Mouse (Mus musculus): ENCODE results near the gene Sh3rf1. TPM values are rescaled to one million over a fixed set of nuclear protein-coding genes. Genes with fewer than 3 reads are reported as not detected.
A peak's percentile ranks its signal among the peaks of the same experiment; 100 is the strongest.

Gene Sh3rf1
- polyA plus RNA-seq, 1 experiment = 19.4 TPM

DNA sequence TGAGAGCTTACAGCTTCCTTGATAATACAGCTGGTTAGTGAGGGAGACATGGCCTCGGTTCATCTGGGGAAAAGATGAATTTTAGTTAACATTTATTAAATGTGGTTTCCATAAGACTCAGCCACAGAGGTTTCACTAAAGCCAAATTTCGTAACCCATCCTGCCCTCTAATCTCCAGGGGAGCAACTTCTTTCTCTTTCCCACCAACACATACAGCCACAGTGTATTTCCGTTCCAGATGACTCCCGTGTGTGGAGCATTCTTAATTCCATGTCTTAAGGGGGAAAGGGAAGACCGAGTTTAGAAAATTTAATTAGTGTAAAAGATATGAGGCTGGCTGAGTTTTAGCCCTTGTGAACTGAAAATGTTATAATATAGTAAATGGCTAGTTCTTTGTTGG lies 131.8 kb downstream of the Sh3rf1 start:
- no peak for DNase-seq (ENCODE audit: extremely low spot score in 1 of 2, low spot score in 1 of 2)

DNA sequence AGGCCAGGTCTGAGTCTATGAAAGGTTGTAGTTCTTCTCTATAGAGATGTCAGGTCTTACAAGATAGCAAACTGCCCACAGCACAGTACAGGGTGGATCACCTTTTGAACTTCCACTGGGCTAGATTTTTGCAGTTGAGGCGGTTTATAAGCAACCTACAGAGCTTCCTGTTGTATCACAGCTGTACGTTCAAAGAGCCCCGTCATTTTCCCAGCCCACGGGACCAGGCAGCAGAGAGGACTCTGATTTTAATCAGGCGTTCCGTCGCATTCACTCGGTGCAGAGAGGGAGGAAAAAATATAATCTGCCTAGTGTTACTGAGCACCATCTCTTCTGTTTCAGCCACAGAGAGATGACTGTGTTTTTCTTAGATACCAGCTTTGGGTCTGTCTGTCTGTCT lies 135.3 kb downstream of the Sh3rf1 start:
- peak in 1 of 2 experiments; percentile 31 for DNase-seq (ENCODE audit: extremely low spot score in 1 of 2, low spot score in 1 of 2)

DNA sequence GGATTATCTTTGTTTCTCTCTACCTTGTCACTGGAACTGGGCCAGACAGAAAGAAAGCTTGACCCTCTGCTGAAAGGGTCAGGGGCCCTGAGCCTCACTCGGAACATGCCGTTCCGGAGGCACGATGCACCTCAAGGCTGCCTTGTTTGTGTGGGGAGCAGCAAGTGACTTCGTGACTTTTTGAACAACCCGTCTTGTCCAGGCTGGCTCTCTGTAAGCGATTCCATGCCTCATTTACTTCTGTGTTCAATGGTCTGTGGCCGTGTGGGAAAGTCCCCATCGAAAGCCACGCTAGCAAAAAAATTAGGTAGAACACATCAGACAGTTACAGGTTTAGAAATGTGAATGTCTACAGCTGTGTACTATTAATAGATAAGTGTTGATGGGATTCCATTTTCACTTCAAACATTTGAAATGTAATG lies 136.2 kb downstream of the Sh3rf1 start:
- DNase-seq (ENCODE audit: extremely low spot score in 1 of 2, low spot score in 1 of 2) = no peak

DNA sequence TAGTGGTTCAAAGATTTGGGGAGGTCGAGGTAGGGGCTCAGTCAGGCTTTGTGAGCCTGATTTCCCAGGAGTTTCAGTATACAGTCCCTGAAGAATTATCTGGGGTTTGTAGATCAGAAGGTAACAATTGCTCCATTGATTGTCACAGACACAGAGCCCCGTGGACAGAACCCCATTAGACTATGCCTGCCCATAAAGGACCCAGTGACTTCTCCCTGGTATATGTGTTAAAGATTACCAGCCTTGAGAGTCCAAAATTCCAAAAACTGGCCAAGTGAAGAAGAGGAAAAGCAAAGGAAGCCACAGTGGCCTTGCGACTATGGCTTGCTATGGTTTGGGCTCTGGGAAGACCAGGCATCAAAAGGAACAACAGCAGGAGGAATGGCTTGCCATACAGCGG lies 136.7 kb downstream of the Sh3rf1 start:
- DNase-seq (ENCODE audit: extremely low spot score in 1 of 2, low spot score in 1 of 2) = no peak

DNA sequence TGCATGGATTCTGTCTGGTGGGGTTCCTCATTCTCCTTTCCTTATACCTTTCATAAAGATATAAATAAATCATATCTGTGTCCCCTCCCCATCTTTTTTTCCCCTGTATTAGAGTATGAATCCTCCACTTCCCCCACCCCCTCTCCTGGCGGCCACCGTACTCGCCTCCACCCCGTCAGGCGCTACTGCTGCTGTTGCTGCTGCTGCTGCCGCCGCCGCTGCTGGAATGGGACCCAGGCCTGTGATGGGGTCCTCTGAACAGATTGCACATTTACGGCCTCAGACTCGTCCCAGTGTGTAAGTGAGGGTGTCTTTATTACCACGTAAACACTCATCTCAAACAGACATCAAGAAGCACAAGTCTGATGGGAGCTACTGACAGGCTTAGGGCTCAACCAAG lies 137.8 kb downstream of the Sh3rf1 start:
- no peak for DNase-seq (ENCODE audit: extremely low spot score in 1 of 2, low spot score in 1 of 2)

DNA sequence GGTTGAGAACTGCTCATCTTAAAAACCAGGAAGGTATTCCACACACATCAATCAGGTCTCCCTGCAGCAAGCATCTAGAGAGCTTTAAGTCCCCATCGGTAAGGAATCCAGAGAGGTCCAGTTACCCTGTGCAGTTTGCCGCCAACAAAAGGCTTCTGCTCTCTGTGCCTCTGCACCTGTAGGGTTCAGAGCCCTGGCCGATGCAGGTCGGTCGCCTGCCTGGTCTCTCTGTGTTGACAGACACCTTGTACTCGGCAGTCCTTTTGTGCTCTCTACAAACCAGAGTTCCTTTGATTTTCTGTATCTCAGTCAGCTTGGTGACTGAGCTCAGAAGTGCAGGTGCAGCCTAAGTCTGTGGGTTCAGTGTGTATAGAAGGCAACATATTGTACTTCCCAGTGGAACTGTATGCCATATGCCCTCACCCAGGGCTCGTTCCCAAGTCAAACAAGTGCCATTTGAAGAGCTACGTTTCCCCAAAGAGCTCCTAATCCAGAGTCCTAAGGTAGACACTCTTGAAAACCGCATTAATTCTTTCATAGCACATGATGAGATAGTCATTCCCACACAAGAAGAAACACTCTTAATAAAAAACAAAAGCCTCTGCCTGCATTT lies 138.7 kb downstream of the Sh3rf1 start:
- DNase-seq (ENCODE audit: extremely low spot score in 1 of 2, low spot score in 1 of 2) = no peak

DNA sequence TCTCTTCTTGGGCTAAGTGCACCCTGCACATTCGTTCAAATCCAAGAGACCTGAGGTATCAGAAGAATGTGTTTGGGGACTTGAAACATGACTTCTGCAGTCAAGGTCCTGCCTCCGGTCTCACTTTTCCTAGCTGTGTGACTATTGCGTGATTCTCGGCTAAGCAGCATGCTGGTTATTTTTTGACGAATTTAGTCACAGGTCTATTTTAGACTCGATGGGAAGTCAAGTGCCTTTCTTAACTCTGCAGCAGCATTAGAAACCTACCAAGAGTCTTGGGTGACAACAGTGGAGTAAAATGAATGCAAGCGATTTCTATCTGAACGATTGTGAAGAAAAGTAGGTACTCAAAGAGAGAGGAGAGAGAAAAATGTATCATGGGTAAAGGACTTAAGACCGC lies 149.6 kb downstream of the Sh3rf1 start:
- DNase-seq (ENCODE audit: extremely low spot score in 1 of 2, low spot score in 1 of 2) = peak; percentile 31 to 58

DNA sequence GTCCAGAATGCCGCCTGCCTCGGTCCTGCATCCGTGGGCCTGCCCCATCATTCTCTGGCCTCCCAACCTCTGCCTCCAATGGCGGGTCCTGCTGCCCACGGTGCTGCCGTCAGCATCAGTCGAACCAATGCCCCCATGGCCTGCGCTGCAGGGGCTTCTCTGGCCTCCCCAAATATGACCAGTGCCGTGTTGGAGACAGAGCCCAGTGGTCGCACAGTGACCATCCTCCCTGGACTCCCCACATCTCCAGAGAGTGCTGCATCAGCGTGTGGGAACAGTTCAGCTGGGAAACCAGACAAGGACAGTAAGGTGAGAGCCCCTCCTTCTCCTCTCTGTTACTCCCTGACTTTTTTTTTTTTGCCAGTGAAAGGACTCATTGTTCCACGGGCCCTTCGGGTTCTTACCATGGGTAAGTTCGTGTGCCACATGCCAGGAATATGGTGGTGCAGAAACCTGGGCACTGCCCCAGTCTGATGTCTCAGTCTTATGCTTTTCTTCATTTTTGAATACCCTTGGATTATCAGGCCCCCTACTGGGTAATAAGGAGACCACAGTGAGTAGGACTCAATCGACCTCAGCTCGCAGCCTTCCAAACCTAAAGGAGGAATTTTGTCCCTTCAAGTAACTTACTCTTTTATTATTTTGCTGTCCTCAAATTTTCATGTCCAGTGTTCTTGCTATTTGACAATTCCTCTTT lies 150.5 kb downstream of the Sh3rf1 start:
- DNase-seq (ENCODE audit: extremely low spot score in 1 of 2, low spot score in 1 of 2) = no peak

DNA sequence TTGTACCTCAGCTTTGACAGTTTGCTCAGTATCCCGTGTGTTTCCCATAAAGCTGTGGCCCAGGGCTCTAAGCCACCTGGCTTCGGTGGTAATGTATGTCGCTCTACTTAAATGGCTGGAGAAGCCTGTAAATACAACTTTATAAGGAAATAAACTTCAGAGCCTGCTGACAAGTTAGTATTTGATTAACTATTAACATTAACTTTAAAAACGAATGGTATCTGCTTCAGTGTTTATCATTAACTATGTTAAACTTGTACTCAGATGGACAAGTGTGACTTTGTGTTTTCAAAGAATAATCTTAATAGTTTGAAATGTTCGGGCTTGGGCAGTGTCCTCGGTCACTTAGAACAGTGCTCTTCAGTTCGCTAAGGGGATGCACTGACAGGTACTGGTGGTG lies 151.5 kb downstream of the Sh3rf1 start:
- DNase-seq (ENCODE audit: extremely low spot score in 1 of 2, low spot score in 1 of 2) = no peak

DNA sequence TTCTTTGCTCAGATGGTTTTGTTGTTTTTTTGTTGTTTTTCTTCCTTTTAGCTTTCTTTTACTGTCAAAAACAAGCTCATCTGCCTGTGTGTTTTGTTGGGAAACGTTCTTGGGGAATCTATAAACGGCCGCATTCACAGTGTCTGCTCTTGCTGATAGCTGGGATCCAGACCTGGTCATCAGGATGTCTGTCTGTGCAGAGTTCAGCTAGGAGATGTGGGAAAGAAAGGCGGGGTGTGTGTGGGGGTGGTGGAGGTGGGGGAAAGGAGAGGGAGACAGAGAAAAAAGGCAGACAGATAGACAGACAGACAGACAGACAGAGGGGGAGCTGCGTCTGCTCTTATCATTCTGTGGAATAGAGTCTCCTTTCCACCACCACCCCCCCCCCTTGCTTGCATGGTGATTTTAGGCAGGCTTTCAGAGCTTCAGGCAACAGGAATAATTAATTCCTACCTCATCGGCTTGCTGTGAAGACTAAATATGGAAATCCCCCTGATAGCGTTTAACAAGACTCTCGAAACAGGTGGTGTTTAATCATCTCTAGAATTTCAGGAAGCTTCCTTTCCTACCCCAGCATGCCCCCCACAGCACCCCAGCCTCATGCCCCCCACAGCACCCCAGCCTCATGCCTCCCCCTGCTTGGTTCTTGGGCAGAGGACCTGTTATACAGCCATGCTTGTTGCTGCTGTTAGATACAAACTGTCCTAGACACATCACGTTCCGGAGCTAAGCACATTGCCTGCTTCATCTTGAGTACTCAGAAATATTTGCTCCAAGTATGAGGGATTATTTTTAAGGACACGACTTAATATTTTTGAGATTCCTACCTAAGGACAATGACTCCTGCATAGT lies 155.4 kb downstream of the Sh3rf1 start:
- DNase-seq (ENCODE audit: extremely low spot score in 1 of 2, low spot score in 1 of 2) = no peak

DNA sequence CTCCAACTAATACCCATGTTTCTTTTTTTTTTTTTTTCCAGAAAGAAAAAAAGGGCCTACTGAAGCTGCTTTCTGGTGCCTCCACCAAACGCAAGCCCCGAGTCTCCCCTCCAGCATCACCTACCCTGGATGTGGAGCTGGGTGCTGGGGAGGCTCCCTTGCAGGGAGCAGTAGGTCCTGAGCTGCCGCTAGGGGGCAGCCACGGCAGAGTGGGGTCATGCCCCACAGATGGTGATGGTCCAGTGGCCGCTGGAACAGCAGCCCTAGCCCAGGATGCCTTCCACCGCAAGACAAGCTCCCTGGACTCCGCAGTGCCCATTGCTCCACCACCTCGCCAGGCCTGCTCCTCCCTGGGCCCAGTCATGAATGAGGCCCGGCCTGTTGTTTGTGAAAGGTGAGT lies 160.9 kb downstream of the Sh3rf1 start:
- no peak for DNase-seq (ENCODE audit: extremely low spot score in 1 of 2, low spot score in 1 of 2)

DNA sequence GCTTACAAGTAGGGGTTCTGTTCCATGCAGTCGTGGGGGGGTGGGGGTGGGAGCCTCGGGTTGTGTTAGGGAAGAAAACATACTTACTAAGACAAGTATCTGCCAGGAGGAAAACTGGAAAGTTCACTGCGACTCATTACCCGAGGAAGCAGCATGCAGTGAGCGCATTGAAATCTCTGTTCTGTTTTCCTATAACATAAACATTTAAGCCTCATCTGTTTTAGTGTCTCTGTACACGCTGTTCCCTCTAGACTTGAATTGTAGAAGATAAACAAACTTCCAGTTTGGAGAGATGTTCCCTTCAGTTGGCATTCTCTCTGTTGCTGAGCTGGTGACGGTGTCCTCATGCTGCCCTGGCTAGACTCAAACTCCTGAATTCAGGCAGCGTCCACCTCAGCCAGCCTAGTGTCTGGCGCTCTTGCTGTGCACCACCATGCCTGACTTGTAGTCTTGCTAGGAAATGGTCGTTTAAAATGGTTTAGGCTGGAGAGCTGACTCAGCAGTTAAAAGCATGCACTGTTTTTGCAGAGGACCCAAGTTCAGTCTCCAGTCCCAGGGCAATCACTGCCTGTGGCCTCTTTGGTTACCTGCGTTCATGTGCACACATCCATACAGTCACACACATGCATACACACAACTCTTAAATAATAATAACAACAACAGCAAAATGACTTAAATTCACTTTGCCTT lies 162.0 kb downstream of the Sh3rf1 start:
- no peak for DNase-seq (ENCODE audit: extremely low spot score in 1 of 2, low spot score in 1 of 2)

DNA sequence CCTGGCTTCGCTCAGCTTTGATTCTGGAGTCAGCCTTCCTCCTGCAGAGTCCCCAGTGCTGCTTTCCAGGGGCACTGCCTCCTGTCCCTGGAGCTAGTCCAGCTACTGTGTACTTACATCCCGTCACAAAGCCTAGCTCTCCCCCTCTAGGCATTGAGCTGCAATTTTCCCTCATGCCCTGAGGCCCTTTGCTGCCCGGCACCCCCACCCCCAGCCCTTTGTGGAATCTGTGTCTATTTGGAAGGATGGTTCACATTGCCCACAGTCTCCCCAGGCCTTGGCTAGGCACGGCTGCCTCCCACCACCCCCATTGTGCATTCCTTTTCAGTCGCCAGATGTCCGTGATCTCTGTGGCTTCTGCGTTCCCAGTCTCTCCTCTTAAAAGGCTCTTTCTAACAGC lies 163.0 kb downstream of the Sh3rf1 start:
- DNase-seq (ENCODE audit: extremely low spot score in 1 of 2, low spot score in 1 of 2) = peak in 1 of 2 experiments; percentile 34

DNA sequence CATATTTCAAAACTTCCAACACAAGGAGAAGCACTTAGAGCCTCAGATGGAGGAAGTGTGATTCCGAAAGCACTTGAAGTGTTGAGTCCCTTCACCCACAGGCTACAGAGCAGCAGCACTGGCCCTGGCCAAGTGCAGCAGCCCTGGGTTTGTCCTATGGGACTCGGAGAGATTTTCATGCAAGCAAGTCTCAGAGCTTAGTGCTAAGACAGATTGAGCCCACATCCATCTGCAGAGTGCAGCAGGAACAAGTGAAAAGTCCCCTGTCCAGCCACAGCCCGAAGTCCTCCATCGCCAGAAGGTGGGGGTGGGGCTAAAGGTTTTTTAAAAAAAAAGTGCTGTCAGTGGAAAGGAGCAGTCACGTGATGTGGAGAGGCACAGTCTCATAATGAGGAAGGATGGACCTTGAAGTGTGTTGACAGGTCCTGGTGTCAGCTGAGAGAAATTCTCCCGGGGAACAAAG lies 163.9 kb downstream of the Sh3rf1 start:
- no peak for DNase-seq (ENCODE audit: extremely low spot score in 1 of 2, low spot score in 1 of 2)

DNA sequence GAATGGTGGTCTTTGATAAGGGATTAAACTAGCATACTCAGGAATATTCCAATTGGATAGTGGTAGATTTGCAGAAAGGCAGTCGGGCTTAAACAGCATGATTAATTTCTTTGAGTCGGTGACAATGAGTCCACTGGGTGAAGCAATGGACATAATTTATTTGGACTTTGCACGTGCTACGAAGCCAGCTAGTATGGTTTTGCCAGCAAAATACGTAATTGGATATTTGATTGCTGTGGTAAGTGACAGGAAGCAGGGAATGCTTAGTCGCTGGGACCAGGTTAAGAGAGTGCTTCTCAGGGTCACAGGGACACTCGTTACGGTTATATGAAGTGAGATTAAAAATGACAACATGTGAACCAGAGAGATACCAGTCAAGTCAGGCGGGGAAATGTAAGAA lies 164.7 kb downstream of the Sh3rf1 start:
- DNase-seq (ENCODE audit: extremely low spot score in 1 of 2, low spot score in 1 of 2) = no peak

DNA sequence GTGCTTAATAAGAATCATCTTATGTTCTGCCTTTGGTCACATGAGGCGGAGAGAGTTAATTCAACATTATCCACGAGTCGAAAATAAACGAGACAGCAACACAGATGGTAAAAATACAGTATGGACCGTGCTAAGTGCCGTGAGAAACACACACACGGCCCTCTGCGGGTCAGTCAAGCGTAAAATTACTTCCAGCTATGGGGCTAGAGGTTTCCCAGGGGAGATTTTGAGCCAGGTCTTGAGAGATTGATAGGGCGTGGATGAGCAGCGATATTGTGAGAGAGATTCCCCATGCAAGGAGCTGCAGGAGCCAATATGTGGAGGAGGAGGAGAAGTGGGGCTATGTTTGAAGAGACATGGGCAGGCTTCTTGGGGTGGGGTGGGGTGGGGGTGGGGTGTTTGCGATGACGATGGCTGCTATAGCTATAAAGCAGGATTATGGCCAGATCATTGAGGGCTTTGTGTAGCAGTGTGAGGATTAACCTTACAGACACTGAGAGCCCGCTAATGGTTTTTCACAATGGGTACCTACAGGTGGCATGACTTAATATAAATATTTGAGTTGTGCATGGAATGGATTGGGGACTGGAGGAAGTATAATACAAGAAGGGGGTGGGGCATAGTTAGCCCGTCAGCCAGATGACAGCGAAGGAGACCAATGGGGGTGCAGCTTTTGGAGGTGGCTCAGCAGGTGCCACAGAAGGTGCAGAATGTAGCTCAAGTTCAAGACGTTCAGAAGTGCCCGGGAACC lies 166.8 kb downstream of the Sh3rf1 start:
- DNase-seq (ENCODE audit: extremely low spot score in 1 of 2, low spot score in 1 of 2) = no peak

DNA sequence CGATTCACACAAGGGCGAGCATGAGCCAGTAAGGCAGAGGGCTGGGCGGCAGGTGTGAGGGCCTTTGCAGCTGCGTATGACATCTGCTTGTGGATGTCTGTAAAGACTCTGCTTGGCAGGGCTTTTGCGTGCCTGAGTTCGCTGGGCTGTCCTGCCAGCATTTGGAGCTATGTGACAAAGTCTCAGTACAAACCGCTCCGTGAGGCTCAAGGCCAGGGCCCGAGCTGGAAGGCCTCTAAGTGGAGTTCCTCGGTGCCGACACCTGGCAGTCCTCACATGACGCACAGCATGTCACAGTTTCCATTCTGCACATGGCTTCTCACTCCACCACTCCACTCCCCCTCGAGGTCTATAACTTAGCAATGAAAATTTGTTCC lies 167.4 kb downstream of the Sh3rf1 start:
- DNase-seq (ENCODE audit: extremely low spot score in 1 of 2, low spot score in 1 of 2) = no peak

DNA sequence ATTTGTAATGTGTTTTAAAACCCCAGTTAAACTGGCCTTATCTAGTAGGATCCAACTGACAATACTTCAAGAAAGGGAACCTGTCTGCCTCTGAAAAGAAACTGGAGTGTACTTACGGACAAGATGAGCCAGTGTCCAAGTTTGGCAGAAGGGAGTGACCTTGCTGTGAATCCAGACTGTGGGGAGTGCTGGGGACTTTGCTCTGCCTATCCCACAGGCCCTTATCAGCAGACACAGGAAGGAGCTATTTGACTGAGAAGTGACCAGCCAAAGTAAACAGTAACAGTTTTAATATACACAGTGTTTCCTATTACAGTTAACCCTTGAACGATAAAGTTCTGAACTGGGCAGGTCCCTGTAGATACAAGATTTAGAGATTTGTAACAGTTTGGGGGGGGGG lies 173.5 kb downstream of the Sh3rf1 start:
- DNase-seq (ENCODE audit: extremely low spot score in 1 of 2, low spot score in 1 of 2) = no peak

DNA sequence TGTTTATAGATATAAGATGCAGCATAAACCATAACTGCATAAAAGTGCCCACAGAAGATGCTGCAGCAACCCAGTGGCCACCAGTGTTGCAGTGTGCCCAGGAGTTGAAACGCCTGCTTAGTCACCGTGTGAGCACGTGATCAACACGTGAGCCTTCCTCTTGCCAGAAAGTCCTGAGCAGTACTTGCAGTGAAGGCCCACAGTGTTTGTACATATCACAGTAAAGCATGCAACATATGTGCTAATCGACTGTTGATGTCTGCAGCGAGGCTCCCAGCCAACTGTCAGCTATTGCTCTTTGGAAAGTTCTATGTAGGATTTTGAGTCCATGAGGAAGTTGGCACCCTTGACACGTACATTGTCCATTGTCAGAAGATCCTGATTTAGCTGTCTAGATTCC lies 174.1 kb downstream of the Sh3rf1 start:
- no peak for DNase-seq (ENCODE audit: extremely low spot score in 1 of 2, low spot score in 1 of 2)

DNA sequence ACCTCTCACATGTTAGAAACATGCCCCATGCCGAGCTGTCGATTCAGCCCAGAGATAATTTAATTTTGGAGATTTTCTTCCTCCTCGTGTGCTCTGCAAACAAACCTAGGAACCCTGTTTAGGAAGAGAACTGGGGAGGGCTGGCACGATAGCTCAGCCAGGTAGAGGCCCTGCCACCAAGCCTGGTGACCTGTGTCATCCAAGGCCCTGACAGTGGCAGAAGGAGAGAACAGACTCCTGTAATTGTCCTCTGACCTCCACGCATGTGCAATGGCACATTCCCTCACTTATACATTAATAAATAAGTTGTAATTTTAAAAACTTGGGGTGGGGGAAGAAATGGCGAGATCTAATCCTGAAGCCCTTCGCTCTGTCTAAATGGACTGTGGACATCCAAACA lies 179.2 kb downstream of the Sh3rf1 start:
- no peak for DNase-seq (ENCODE audit: extremely low spot score in 1 of 2, low spot score in 1 of 2)

Data from frontal cortex, adult 2 months (tissue).